17 mouse cellular contexts compared by ENCODE assay signal in the genomic region with DNA sequence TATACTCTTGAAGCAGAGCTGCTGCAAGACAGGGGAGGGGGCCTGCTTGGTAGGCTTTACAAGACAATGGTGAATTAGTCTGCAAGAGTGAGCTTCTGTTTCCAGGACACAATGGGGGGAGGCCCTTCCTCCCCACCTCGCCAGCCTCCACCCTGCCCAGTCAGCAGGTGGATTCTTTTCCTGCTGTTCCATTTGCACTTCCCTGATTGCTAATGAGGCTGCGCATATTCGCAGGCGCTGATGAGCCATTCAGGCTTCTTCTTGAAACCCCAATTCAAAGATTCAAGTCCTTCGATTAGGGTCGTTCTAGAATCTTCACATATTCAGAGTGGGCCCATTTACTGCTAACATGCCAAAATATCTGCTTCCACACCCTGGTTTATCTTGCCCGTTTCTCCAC.
"Had no signal": no experiment of that assay in that cellular context is flagged by ENCODE, and none has a peak within 500 bp of the region (broad histone marks: within the 10 kb centered on the region; RNA-seq: fewer than 3 reads in every experiment).

No protein-coding gene starts in this region.

- H3K27ac ChIP-seq: left cerebral cortex, adult 2 months; limb, embryonic 10.5 days; liver, embryonic 15.5 days; midbrain, embryonic 10.5 days; neural tube, embryonic 12.5 days; stomach, postnatal 0 days had no signal

- H3K4me1 ChIP-seq: liver, embryonic 15.5 days had no signal

- H3K4me3 ChIP-seq: left cerebral cortex, adult 2 months; limb, embryonic 10.5 days; liver, embryonic 15.5 days; midbrain, embryonic 10.5 days; myocyte; neural tube, embryonic 12.5 days had no signal

- H3K36me3 ChIP-seq: limb, embryonic 10.5 days; liver, embryonic 15.5 days; midbrain, embryonic 10.5 days; neural tube, embryonic 12.5 days had no signal

- ATAC-seq: lung, postnatal 0 days had no signal

- DNase-seq: kidney, postnatal 25 days; lung, adult 2 months; lung, postnatal 36 days; midbrain, embryonic 14.5 days; right cerebral cortex, adult 18-20 months; right cerebral cortex, postnatal 25 days; thymus, adult 18-20 months; thymus, postnatal 14 days had no signal

- H3K27me3 ChIP-seq: liver, embryonic 15.5 days; neural tube, embryonic 12.5 days had no signal

- H3K9ac ChIP-seq: liver, embryonic 15.5 days; neural tube, embryonic 12.5 days had no signal

- H3K4me2 ChIP-seq: liver, embryonic 11.5 days; liver, embryonic 15.5 days; neural tube, embryonic 12.5 days had no signal

- H3K9me3 ChIP-seq: limb, embryonic 10.5 days; liver, embryonic 15.5 days; midbrain, embryonic 10.5 days; neural tube, embryonic 12.5 days had no signal
